Mouse (Mus musculus) C2C12 (cell line): ENCODE measurements around the gene Armh3. TPM values are rescaled to one million over a fixed set of nuclear protein-coding genes. Genes with fewer than 3 reads are reported as not detected.

ENCODE experiments used
- H3K27me3 ChIP-seq: one replicate; pipeline ENCODE4 v1.6.1; 2011; ENCODE audit not compliant: control insufficient read depth, insufficient read depth, insufficient read length
- H3K36me3 ChIP-seq: one replicate; pipeline ENCODE4 v1.6.1; 2011; ENCODE audit not compliant: control insufficient read depth, insufficient read depth
- H3K4me3 ChIP-seq: one replicate; pipeline ENCODE4 v1.5.1; 2011; ENCODE audit warnings: mild to moderate bottlenecking, control low read depth; ENCODE audit not compliant: poor library complexity, insufficient read depth, severe bottlenecking
- H3K79me2 ChIP-seq: one replicate; pipeline ENCODE4 v1.6.1; 2011; ENCODE audit not compliant: control insufficient read depth, insufficient read depth
- H3K79me3 ChIP-seq: one replicate; pipeline ENCODE4 v1.6.1; 2011; ENCODE audit warnings: low read depth, control low read depth
- H3ac ChIP-seq: one replicate; pipeline ENCODE3; 2011; ENCODE audit warnings: low read depth; ENCODE audit not compliant: control insufficient read depth, insufficient read length
- CEBPB ChIP-seq: IDR thresholded peaks from one replicate; pipeline ENCODE4 v1.6.1; 2011; ENCODE audit warnings: low read depth, mild to moderate bottlenecking, control low read depth, moderate library complexity
- CTCF ChIP-seq: IDR thresholded peaks from one replicate; pipeline ENCODE4 v1.5.1; 2011; ENCODE audit not compliant: control insufficient read depth, insufficient read depth, insufficient read length
- FOSL1 ChIP-seq: IDR thresholded peaks from one replicate; pipeline ENCODE4 v1.8.0; 2011; ENCODE audit warnings: mild to moderate bottlenecking, low read length; ENCODE audit not compliant: poor library complexity, insufficient read depth, severe bottlenecking
- MAX ChIP-seq: IDR thresholded peaks from one replicate; pipeline ENCODE4 v1.6.1; 2011; ENCODE audit warnings: mild to moderate bottlenecking, control low read depth
- MYOD1 ChIP-seq: IDR thresholded peaks from one replicate; pipeline ENCODE4 v1.6.1; 2011; ENCODE audit warnings: low read depth; ENCODE audit not compliant: control insufficient read depth, insufficient read length
- MYOG ChIP-seq: IDR thresholded peaks from one replicate; pipeline ENCODE4 v1.6.1; 2011; ENCODE audit not compliant: control insufficient read depth, insufficient read length; ENCODE audit errors: extremely low read depth
- USF1 ChIP-seq: IDR thresholded peaks from one replicate; pipeline ENCODE4 v1.6.1; 2011; ENCODE audit warnings: low read depth, mild to moderate bottlenecking, control low read depth, moderate library complexity
- polyA plus RNA-seq: library from polyadenylated mRNA; unstranded; fragments of >200 nt; fragmentation: generic; extraction: Trizol; gene quantifications from one replicate; pipeline ENCODE4 v1.2.1, GENCODE M21; 2012; ENCODE audit warnings: missing spikeins

Gene Armh3
- polyA plus RNA-seq, 1 experiment: 6.4 TPM

DNA sequence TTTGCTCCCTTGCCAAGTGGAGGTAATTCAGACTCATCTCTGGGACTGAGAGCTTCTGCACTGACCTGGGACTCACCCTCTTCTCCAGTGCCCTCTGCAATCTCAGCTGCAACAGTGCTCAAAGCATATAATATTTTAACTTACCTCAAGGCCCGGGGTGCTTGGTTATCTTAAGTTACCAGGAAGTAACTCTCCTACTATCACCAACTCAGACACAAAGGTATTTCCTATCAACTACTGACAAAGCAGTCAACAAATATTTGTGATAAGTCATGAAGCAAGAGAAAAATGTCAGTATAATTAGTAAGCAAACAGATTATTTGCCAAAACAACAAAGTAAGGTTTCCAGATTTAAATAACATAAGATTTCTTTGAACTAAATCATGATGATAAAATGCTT is 125.0 kb downstream of the Armh3 start:
- no peaks in the 10 kb centered on the region for H3K79me3 ChIP-seq
- TF ChIP-seq CEBPB (no peak), MYOG (no peak), MAX (no peak), USF1 (no peak), MYOD1 (no peak), FOSL1 (no peak), CTCF (no peak)
- no peak overlapping the region for H3K4me3 ChIP-seq
- H3K36me3 ChIP-seq: no peaks in the 10 kb centered on the region
- no peak overlapping the region for H3ac ChIP-seq
- no peaks in the 10 kb centered on the region for H3K79me2 ChIP-seq
- no peaks in the 10 kb centered on the region for H3K27me3 ChIP-seq

GRCm38 (mm10) chr19:45855284-45855920 is 142.9 kb downstream of the Armh3 start:
- H3K79me2 ChIP-seq: no peaks in the 10 kb centered on the region
- no peak overlapping the region for H3ac ChIP-seq
- no peaks in the 10 kb centered on the region for H3K27me3 ChIP-seq
- H3K4me3 ChIP-seq: no peak overlapping the region
- no peaks in the 10 kb centered on the region for H3K36me3 ChIP-seq
- H3K79me3 ChIP-seq: no peaks in the 10 kb centered on the region
- no peak for TF ChIP-seq MYOG
- no peak for TF ChIP-seq MYOD1
- TF ChIP-seq FOSL1: no peak
- no peak for TF ChIP-seq USF1
- TF ChIP-seq CTCF: no peak
- TF ChIP-seq CEBPB: no peak
- no peak for TF ChIP-seq MAX

DNA sequence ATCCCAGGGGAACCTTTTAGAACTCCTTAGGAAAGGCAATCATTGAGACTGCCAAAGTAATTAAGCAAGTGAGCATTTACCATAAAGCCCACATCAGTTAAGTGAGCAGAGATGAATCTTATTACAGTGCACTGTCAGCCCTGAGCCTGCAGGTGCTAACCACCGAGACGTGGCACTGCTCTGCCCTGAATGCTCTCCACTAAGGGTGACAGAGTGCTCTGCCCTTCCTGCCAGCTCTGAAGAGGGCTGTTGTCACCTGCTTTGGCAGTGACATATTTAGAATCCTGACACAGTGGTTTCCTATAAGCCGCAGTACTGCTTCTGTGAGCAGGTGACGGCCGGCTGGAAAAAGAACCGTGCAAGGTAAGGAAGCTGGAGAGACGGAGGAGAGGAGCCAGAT is 143.8 kb downstream of the Armh3 start:
- H3K4me3 ChIP-seq: no peak overlapping the region
- H3K27me3 ChIP-seq: no peaks in the 10 kb centered on the region
- TF ChIP-seq MAX (no peak), MYOD1 (no peak), MYOG (no peak), CTCF (no peak), FOSL1 (no peak), USF1 (no peak), CEBPB (no peak)
- no peaks in the 10 kb centered on the region for H3K36me3 ChIP-seq
- H3K79me2 ChIP-seq: no peaks in the 10 kb centered on the region
- H3ac ChIP-seq: no peak overlapping the region
- H3K79me3 ChIP-seq: no peaks in the 10 kb centered on the region

DNA sequence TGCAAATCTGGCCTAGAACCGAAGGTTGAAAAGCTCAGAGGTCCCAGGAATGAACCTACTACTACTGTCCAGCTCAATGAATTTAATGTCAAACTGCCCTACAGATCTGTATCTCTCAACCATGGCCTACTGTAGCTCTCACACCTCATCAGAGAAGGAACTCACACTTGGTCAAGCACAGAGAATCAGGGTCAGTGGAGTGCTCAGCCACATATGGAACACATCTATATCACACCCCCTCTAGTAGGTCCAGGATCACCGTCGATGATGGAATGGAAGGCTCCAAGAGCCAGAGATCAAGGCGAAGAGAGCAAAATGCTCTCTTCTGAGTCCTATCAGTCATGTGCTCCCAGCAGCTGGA is 150.6 kb downstream of the Armh3 start:
- TF ChIP-seq USF1: no peak
- no peak for TF ChIP-seq MYOD1
- TF ChIP-seq FOSL1: no peak
- no peak for TF ChIP-seq MYOG
- no peak for TF ChIP-seq CTCF
- TF ChIP-seq CEBPB: no peak
- TF ChIP-seq MAX: no peak
- H3ac ChIP-seq: no peak overlapping the region
- no peaks in the 10 kb centered on the region for H3K79me2 ChIP-seq
- H3K4me3 ChIP-seq: no peak overlapping the region
- H3K79me3 ChIP-seq: no peaks in the 10 kb centered on the region
- no peaks in the 10 kb centered on the region for H3K27me3 ChIP-seq
- no peaks in the 10 kb centered on the region for H3K36me3 ChIP-seq

- TF ChIP-seq MYOG (no peak), CTCF (no peak), MYOD1 (no peak), FOSL1 (no peak), MAX (no peak), CEBPB (no peak), USF1 (no peak)
- H3K27me3 ChIP-seq: no peaks in the 10 kb centered on the region
- H3K79me2 ChIP-seq: no peaks in the 10 kb centered on the region
- no peaks in the 10 kb centered on the region for H3K36me3 ChIP-seq
- no peak overlapping the region for H3K4me3 ChIP-seq
- H3ac ChIP-seq: no peak overlapping the region
- H3K79me3 ChIP-seq: no peaks in the 10 kb centered on the region
Observed at GRCm38 (mm10) chr19:45847016-45847732, 151.1 kb downstream of the Armh3 start.
